Mouse (Mus musculus): Measurements from ENCODE around the gene Eef2.

DNA sequence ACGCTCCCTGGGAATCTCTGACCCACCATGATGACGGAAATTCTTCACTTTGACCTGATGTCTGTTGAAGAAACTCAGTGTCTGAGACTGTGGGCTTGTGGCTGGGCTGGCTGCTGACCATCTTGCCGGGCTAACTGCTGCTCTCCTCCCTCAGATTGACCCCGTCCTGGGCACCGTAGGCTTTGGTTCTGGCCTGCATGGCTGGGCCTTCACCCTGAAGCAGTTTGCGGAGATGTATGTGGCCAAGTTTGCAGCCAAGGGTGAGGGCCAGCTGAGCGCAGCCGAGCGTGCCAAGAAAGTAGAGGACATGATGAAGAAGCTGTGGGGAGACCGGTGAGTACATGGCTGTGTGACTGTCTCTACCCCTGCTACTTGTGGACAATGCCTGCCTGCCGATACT is 2.5 kb downstream of the Eef2 start:
- TF ChIP-seq CTCF (IDR thresholded peaks at IDR 0.05; ENCODE audit: low read depth) (no peak), EP300 (IDR thresholded peaks at IDR 0.05; ENCODE audit: low read depth) (no peak)
